Mouse (Mus musculus) cerebellum, postnatal 14 days (tissue): ENCODE data around the gene Shb.

Experiments used
- DNase-seq, 2 experiments: peaks; one replicate each; pipeline ENCODE4 v3.0.0; 2021; ENCODE audit warnings: mixed read lengths in 2 of 2

The Shb gene

DNA sequence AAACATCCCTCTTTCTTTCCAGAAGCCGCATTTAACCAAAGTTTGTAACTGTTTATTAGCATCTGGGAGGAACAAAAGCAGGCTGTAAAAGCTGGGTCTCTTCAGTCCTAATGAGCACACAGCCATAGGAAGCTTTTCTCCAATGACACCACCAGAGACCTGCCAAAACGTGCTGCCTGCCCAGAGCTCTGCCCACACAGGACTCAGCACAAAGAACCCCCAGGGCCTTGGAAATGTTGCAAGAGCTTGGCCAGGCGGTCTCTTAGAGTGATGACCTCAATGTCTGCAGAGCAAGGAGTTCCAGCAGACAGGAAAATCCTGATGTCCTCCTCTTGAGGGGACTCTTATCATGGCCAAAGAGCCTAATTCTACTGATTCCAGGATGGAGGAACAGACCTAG is 28.5 kb downstream of the Shb start:
- DNase-seq = peak in 1 of 2 experiments; percentile 33

DNA sequence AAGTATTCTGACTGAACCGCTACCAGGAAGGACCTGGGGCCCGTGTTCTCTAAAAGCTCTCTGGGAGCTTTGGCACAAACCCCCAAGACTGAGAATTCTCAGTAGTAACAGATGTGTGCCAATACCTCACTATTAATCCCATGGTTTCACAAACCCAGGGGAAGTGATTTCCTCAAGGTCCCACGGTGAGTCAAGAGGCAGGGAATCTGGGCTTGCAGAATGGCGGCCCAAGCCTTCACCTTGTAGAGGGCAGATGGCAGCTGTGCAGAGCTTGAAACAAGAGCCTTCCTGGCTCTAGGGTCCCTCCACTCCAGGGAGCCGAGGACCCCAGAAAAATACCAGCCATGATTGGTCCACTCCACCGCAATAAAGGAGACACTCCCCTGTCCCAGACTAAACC is 28.9 kb downstream of the Shb start:
- no peak for DNase-seq

DNA sequence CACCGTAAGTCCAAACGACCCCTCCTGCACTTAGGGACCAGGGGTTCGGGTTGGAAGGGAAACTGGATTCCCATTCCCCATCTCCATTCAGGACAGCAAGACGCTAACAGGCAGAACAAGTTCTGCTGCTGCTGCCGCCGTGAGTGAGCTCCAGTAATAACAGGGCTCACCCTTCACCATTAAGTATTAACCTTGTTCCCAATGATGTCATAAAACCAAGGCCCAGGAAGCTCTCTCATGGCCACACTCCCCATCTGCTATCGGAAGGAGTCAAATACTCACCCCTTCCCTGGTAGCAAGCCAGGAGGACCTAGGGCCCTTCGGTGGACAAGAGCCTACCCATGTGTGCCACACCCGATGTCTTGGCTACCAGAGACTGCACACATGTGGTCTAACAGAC is 30.3 kb downstream of the Shb start:
- no peak for DNase-seq

DNA sequence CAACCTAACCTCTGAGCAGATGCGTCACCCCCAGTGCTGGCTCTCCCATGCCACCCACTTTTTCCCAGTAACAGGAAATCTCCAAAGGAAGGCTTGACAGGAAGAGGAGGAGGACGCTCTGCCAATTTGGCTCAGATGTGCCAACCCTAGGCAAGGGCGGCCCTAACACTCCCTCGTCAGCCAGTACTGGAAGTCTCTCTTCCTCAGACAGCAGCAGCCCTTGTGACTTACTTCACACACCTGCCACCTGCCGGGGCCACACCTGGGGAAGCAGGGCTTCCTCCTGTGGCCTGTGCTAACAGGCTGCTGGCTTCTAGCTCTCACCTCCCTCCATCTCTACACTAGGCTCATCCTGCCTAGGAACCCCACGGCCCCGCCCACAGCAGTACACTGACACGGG is 31.9 kb downstream of the Shb start:
- no peak for DNase-seq

DNA sequence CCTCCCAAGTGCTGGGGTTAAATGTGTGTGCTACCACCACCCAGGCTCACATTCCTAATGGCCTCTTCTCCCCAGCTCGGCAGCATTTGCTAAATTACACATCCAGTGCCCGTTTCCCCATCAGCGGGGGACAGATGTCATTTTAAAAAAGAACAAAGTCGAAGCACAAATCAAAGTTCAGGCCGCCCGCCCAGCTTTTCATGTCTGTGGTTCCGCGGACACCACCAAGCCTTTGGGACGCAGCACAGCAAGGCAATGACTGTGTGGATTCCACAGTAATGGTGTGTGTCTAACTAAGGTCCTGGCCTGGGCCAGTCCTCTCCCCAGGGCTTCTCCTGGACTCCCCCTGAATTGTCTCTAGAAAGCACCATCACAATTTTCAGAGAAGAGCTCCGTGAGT is 32.7 kb downstream of the Shb start:
- no peak for DNase-seq

DNA sequence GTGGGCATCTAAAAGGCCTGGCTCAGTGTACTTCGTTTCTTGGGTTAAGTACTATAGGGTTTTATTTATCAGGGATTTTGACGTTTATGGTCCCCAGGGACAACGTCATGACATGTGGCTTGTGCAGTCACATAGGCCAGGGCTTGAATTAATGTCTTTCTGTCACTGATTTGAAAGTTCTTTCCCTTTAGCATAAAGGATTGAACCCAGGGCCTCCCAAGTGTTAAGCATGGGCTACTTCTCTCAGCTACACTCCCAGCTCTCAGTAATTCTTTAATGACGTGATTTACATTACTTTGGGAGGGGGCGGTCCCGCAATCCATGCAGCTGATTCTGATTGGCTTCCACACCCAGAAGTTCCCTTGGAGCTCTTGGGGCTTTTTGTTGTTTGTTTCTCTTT is 33.2 kb downstream of the Shb start:
- DNase-seq = no peak

DNA sequence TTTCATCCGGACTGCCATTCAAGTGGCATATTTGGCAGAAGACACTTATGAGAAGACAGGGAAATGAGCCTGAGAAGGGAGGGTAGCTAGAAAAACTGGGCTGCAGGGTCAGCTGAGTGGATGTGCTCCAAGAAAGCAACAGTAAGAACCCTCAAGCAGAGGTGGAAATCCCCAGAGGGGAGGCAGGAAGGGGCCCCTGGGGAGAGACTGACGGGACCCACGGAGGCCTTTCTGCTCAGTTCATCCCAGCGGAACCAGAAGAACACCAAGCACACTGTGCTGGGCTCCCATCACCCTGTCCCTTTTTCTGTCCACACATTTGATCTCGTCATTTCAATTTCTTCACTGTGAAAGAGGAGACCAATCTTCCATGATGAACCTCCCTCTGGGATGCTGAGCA is 33.9 kb downstream of the Shb start:
- DNase-seq = no peak

DNA sequence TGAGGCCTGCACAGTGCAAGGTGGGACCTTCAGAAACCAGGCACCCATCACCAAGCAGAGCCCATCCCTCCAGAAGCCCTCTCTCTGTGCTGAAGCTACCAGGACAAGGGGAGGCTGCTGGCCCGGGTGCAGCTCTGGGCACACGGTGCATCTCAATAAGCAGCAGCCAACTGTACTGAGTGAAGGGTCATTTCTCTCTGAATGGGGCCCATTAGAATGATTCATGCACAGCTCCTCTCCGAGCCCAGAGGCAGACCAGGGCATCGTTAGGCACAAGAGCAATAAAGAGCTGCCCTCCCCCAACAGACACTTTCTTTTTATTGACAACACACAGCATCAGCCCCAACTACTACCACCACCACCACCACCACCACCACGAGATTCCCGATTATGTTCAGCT is 35.0 kb downstream of the Shb start:
- no peak for DNase-seq

DNA sequence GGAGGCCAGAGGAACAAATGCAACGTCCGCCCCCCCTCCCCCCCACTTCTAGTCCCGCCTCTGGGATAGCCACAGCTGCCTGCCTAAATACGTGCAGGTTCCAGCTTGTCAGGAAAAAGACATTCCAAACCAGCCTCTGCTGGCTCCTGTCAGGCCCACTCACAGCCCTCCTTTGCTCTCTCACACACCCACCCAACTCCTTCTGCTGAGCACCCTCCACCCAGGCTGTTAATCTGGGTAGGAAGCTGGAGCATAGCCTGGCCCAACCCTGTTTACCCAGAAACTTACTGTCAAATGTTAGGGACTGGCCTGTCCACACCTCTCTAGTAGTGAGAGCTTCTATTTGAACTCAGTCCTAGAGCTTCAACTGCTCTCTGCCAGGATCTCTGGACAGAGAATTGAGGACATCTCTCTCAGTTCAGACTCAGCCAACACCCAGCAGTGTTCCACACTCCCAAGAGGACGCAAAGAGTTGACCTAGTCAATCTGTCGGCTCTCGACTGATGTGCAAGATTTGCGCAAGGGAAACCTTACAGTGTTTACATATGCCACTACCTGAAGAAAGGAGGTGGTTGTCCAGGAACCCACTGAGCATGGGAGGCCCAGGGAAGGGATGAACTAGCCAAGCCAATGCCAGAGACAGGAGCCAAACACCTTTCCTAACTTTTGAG is 36.6 kb downstream of the Shb start:
- no peak for DNase-seq

DNA sequence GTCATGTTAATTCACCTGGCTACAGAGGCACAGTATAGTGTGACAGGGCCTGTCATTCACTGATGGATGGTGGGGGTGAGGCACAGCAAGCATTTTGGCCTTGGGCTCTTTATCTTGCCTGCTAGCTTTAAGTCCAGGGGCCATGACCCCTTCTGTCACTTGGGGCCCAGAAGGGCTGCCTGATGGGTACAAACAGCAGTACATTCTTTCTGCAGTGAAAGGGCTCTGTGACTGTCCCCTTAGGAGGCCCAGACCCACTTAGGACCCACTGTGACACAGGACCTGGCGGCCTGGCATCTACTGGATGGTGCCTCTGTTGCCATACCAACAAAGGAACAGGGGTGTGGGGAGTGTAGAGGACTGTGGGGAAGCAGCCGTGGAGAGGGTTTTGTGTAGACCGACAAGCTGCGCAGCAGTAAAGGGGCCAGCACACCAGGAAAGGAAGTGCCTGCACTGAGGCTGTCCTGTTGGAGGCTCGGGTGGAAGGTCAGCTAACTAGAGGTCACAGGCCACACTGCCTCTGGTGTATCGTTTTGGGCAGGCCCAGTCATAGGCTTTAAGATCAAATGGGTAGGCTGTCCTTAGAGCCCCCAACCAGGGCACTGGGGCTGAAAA is 38.4 kb downstream of the Shb start:
- no peak for DNase-seq

DNA sequence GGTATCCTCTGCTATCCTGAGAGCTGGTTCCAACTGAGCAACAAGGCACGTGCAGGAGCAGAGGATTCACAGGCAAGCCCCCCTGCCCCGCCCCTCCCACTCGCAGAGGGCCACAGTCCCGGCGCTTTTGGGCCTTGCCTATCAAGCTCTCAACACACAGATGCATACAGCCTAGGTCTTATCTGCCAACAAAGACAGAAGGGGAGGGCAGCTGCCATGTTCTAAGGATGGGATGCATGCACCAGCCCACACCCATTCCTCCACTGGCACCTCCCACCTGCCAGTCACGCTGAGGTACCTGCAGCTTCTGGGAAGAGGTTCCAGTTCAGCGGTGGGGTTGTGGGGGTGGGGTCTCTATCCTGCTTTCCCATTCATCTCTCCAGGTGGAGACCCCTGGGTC is 39.2 kb downstream of the Shb start:
- DNase-seq = no peak

DNA sequence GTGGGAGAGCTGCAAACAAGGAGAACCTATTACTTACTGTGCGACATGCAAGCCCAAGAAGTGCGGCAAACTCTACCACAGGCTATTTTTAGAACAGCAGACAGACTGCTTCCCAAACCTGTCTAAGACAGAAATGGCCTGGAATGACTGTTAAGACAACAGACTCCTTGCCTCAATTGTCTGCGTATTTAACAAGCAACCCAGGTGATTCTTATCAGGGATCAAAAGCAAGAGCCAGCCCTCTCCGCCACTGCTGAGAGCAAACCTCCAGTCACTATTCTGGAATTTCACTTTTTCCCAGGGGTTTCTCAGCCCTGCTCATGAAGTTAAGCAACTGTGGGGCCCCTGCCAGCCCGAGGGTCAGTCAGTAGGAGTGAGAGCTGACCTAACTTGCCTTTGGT is 39.6 kb downstream of the Shb start:
- DNase-seq = no peak

DNA sequence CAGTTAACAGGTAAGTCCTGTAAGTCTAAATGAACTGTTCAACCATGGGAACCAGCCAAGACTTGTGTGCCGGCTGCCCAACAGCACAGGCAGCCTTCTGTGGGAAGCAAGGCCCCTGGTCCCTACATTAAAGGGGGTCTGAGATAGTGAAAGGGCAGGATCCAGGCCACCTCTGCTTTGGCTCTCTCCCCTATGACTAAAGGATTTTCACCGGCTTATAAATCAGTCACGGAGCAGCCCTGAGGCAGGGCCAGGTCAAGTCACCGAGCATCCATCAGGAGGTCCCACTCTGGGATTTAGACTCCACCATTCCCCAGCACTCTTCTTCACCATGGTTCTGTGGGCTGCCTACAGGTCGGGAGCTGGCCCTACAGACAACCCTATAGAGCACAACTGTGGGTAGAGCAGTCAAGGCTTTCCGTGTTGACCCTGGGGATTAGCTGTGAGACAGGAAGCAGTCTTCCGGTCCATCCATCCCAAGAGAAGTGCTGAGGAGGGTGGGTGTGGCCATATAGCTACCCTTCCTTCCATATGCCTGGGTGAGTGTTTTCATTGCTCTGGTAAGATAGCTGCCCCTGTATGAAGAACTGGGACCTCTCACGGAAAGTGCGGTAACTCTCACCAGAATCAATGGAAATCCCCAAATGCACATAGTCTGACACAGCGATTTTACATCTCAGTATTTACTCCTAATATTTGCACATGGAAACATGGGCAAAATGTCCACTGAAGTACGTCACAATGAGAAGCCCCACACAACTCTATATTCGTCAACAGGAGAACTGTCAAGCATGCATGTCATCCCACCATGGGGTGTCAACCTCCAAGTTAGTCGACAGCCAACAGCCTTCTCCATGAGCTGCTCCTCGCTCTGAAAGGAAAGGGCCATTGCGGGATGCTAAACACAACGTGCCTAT is 40.3 kb downstream of the Shb start:
- DNase-seq = no peak

DNA sequence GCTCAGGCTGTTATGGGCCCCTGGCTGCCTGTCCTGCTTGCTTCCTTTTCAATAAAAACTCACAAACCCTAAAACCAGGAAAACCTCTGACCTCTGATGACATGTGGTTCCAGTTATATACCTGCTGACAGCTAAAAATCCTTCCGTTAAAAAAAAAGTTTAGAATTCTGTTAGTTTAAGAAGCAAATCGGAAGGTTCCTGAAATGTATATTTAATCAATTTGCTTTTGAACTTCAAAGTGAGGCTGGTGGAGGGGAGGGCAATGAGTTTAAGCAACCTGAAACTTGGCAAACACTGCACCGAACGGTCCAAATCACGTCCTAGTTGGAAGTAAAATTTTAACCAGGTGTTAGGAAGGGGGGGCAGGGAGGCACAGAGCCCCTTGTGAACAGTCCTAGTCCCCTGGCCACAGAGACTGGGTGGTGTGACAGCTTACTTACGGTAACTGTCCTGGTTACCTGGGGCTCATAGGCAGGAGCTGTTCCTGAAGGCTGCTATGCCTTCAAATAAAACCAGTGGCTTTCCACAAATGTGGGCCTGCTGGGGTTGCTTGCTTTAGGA is 41.1 kb downstream of the Shb start:
- no peak for DNase-seq

DNA sequence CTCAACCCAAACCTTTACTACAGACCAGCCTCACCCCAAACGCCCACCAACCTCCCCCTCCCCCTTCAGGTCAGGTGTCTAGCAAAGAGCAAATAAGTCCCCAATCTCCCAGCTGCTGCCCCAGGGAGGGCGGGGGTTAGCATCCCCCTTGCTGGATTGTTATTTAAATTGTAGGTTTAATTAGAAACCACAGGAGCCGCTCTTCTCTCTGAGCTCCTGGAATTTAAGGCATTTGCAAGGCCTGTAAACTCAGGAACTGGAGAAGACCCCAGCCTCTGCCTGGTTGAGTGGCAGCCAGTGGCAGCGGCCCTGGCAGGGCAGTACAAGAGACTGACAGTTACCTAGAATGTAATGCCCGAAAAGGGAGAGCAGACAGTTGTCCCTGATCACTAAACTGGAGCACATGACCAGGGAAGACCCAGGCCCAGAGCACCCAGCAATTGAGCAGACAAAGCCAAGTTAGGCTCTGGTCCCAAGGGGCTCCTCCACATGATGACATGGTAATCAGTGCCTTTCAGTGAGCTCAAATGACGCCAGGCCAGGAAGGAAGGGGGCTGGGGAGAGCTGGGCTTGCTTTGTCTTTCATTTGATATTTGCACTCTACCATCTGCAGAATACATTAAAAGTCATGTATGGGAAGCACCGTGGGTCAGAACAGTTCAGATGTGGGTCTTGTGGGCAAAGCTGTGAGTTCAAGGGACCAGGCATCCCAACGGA is 42.1 kb downstream of the Shb start:
- no peak for DNase-seq

DNA sequence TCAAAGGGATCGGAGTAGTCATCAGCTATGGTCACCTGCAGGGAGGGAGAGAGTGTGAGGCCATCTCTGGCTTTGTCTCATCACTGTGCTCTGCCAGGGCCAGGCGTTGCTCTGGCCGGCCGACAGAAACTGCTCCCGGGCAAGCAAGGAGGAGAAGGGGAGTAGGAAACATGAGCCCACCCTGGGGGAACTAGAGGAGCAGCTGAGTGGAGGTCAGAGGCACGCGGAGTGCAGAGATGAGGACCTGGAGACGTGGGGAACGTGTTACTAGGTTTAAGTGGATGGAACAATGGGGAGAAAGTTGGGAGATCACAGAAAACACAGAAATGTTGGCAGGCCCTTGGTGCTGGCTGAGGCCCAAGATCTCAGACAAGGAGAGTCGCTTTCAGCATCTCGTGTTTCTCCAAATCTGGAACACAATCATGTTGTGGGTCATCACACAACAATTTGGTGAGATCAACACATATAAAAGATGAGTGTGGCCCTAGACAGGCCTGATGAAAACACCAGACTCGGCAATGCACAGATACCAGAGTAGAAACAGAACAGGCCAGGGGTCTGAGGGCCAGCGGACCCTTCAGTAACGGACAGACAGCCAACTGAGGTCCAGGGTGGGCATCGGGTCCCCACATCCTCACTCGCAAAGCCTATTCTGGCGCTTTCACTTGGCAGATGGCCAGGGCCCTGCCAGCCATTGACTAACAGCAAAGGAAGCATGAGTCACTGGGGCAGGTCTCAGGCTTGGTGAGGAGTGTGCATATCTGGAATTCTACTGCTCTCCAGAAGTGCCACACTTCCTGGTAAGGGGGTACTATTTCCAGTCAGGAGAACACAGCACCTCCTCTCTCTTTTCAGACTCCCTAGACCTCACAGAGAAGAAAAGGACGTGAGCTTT is 42.9 kb downstream of the Shb start:
- peak; percentile 58 to 73 for DNase-seq

DNA sequence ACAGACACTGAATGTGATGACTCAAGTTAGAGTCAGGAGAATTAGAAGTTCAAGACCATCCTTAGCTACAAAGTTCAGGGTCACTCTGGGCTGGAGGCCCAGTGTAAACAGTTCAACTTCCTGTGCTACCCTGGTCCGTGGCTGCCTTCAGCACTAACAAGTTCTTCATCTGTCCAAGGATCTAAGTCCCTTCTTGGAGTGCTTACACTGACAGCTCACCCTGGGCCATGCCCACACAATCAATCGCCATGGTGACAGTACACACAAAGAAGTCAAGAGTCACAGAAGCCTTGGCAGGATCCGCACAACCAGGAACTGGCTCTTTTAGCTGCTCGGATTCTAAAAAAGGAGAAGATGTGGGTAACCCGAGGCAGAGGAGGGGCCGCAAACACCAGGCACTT is 44.6 kb downstream of the Shb start:
- no peak for DNase-seq

DNA sequence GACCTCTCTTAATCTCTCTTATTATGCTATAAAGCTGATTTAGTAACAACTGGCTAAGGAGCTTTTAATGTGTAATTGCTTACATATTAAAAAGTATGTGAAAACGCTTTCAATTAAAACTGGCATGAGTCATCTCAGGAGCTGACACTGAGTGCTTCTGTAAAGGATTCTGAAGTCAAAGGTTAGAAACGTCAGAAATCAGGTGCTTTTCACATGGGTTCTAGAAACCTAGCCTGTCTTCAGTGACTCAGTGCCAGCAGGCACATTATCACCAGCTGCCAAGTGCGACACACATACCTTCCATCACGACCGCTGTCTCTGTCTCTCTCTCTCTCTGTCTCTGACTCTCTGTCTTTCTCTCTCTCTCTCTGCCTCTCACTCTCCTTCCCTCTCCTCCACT is 47.2 kb downstream of the Shb start:
- DNase-seq = no peak

DNA sequence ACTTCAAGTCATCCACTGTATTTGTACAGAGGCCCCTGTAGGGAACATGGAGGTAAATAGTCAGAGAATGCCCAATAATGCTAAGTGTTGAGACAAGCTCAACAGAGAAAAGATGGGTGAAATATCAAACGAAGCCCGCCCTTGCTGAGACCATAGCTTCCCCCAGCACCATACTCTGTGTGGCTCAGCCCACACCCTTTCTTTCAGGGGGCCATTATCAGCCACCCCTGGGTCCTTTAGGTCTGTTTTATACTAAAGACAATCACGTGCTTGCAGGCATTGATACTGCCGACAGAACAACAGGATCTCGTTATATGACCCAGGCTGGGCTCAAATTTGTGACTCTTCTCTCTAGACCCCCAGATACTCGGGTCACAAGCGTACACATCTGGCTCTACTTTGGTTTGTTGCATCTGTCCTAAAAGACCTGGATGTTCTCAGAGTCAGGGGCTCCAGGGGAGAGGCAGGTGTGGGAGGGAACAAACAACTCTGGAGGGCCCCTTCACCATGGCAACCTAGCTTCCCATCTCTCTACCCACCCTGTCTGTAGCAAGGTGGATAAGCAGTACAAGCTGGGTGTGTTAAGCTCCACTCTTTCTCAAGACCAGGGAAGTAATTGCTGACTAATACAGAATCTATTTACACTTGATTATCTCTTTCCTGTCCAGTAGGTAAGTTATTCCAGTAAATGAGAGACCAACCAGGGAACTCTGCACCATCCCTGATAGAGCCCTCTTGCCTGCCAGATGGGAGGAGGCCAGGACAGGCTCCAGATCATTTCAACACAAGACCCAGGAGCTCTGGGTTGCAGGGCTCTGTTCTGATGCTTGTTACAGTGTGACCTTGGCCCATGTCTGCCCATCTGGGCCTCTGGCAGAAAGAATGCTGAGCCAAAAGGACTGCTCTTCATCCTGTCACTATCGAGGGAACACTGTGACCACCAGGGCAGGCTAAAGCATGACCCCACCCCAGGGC is 48.7 kb downstream of the Shb start:
- no peak for DNase-seq

DNA sequence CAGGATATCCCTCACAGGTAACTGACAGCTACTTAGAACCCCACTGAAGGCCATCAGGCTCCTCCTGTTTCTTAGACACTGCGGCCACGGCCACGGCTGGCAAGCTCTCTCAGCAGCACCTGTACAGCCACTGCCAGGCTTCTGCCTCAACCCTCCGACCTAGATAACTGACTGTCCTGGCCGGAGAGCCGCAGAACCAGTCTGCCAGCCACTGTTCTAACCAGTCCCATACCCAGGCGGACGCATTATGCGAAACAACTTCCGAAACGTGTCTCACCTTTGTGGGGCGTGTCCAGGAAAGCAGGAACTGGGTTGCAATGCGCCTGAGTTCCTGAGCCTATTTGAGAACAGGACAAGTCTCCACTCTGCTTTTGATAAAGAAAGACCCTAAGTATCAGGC is 50.0 kb downstream of the Shb start:
- DNase-seq = no peak

DNA sequence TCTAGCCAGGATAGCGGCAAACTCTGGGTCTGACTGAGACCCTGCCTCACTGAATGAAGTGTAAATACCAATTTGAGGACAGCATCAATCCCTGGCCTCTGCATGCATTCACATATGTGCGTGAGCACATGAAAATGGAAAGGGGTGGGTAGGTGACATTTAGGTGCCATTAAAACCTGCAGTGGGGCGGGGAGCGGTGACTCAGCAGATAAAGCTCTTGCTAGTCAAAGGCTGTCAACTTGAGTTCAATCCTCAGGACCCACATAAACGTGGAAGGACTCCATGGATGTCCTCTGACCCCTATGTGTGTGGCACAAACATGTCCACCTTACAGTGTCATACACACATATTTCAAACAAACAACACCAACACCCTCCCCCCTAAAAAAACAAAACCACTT is 50.8 kb downstream of the Shb start:
- DNase-seq = no peak
